Mouse (Mus musculus): ENCODE measurements around the gene Tas2r104. TPM values are rescaled to one million over a fixed set of nuclear protein-coding genes. Genes with fewer than 3 reads are reported as not detected.

The Tas2r104 gene
- polyA plus RNA-seq (2015; fragmentation: Nextera tagmentation; extraction: Ambion mirVana): not detected in 2 replicates

GRCm38 (mm10) chr6:131685644-131686043 lies at the start of gene Tas2r104:
Gene Tas2r104, minus strand, starts transcription at chr6:131685744.

DNA sequence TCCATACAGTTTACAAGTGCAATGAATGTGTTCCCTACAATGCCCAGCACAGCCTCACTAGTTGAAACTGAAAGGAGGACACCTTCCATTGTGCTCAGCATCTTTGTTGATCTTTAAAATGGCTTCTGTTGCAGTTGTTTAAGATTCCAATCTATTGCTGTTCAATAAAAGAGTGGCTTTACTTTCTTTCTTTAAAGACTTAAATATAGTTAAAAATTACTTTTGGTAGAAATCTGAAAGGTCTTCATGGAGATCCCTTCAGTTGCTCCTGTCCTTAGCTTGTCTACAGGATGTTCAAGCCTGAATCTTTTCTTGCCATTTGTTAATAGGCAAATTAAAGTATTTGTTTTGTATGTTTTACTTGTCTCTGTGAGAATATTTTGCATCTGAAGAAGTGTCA lies 4.4 kb upstream of the Tas2r104 start, which contains the start of gene Tas2r114:
Gene Tas2r114 (minus strand): TSS at position 101 of the 400 bp plus-strand sequence.

DNA sequence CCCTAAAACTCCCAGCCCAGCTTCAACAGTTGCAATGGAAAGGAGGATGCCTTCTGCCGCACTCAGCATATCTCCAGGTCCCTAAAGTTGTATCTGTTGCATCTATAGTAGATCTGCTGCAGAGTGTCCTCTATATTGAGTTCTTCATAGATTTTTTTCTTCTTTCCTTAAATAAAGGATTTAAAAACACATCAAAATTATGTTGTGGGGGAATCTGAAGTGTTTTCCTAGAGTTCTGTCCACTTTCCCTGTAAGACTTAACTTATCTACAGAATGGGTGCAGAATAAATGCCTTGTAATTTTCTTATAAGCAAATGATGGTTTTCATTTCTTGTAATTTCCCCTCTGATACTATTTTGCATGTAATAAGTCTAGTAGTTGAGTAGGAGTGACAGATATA lies 1.9 kb upstream of the Tas2r104 start, which contains the start of gene Tas2r105:
Gene Tas2r105 (minus strand): TSS at position 101 of the 400 bp plus-strand sequence.

GRCm38 (mm10) chr6:131678786-131679185 lies 6.8 kb downstream of the Tas2r104 start, which contains the start of gene Tas2r106:
Gene Tas2r106, minus strand, starts transcription at chr6:131678886.

GRCm38 (mm10) chr6:131660049-131660448 lies 25.5 kb downstream of the Tas2r104 start, which contains the start of gene Tas2r107:
Gene Tas2r107, minus strand, starts transcription at chr6:131660149.

Other genes with a start within 250 kb of the Tas2r104 start
- not detected in 2 replicates for gene 5430401F13Rik, start 199.3 kb downstream of the Tas2r104 start, polyA plus RNA-seq (2015; fragmentation: Nextera tagmentation; extraction: Ambion mirVana)
- gene Gm6619, start 199.3 kb downstream of the Tas2r104 start, polyA plus RNA-seq (2015; fragmentation: Nextera tagmentation; extraction: Ambion mirVana): not detected in 2 replicates
- not detected in 2 replicates for gene Tas2r130, start 54.8 kb downstream of the Tas2r104 start, polyA plus RNA-seq (2015; fragmentation: Nextera tagmentation; extraction: Ambion mirVana)
- not detected in 2 replicates for gene Tas2r107, start 25.6 kb downstream of the Tas2r104 start, polyA plus RNA-seq (2015; fragmentation: Nextera tagmentation; extraction: Ambion mirVana)
- not detected in 2 replicates for gene Tas2r106, start 6.9 kb downstream of the Tas2r104 start, polyA plus RNA-seq (2015; fragmentation: Nextera tagmentation; extraction: Ambion mirVana)
- not detected in 2 replicates for gene Tas2r105, start 1.8 kb upstream of the Tas2r104 start, polyA plus RNA-seq (2015; fragmentation: Nextera tagmentation; extraction: Ambion mirVana)
- gene Tas2r114, start 4.3 kb upstream of the Tas2r104 start, polyA plus RNA-seq (2015; fragmentation: Nextera tagmentation; extraction: Ambion mirVana): not detected in 2 replicates

Data from spleen, postnatal 0 days (tissue).